30 mouse cellular contexts compared by ENCODE assay signal in genomic region chr3:95323429-95323828, GRCm38 (mm10). TPM values are rescaled to one million over a fixed set of nuclear protein-coding genes. Genes with fewer than 3 reads are reported as not detected.
A peak's percentile ranks its signal among the peaks of the same experiment; 100 is the strongest.
DNase-seq lines count a peak whose midpoint lies in the region; ATAC-seq and TF ChIP-seq lines count a peak whose summit lies in the region.
"Had no signal": no experiment of that assay in that cellular context is flagged by ENCODE, and none has a peak within 500 bp of the region (broad histone marks: within the 10 kb centered on the region; RNA-seq: fewer than 3 reads in every experiment).

No protein-coding gene starts in this region.

- no peak overlapping the region for H3K27ac ChIP-seq in hindbrain, embryonic 14.5 days
- no peak overlapping the region for H3K27ac ChIP-seq in hindbrain, postnatal 0 days
- peak overlapping the region; percentile 75; the same call in 1 of the 2 replicates for H3K27ac ChIP-seq in layer of hippocampus, adult 2 months
- peak overlapping the region; percentile 64 for H3K27ac ChIP-seq in liver, embryonic 13.5 days
- no peak overlapping the region for H3K27ac ChIP-seq in MEL (ENCODE audit: control insufficient read depth, low read depth, low read length)
- H3K27ac ChIP-seq: embryonic facial prominence, embryonic 10.5 days; embryonic facial prominence, embryonic 13.5 days; forebrain, embryonic 12.5 days; forebrain, embryonic 15.5 days; heart, embryonic 15.5 days; hindbrain, embryonic 15.5 days had no signal

- no peaks in the 10 kb centered on the region for H3K9me3 ChIP-seq in hindbrain, embryonic 14.5 days (ENCODE audit: control insufficient read depth, low read length)
- no peaks in the 10 kb centered on the region for H3K9me3 ChIP-seq in hindbrain, postnatal 0 days (ENCODE audit: low read length)
- H3K9me3 ChIP-seq in liver, embryonic 13.5 days (replicated peaks), result no peaks in the 10 kb centered on the region
- no peaks in the 10 kb centered on the region for H3K9me3 ChIP-seq in MEL (replicated peaks; ENCODE audit: insufficient read depth, low read length)
- H3K9me3 ChIP-seq: embryonic facial prominence, embryonic 10.5 days; embryonic facial prominence, embryonic 13.5 days; forebrain, embryonic 12.5 days; forebrain, embryonic 15.5 days; heart, embryonic 12.5 days; heart, embryonic 15.5 days; hindbrain, embryonic 15.5 days had no signal

- TF ChIP-seq CTCF in hindbrain, postnatal 0 days (IDR thresholded peaks at IDR 0.05; ENCODE audit: low read depth), result no peak
- no peak for TF ChIP-seq CTCF in layer of hippocampus, adult 2 months (conservative IDR thresholded peaks at IDR 0.05)
- no peak for TF ChIP-seq CTCF in MEL (IDR thresholded peaks at IDR 0.05 in 2 of 3, conservative IDR thresholded peaks at IDR 0.05 in 1 of 3; ENCODE audit: control insufficient read depth in 1 of 3, insufficient read depth in 1 of 3, low read depth in 2 of 3, low read length in 3 of 3, poor library complexity in 1 of 3, severe bottlenecking in 1 of 3)

- peaks cover 23% of the 10 kb centered on the region for H3K79me2 ChIP-seq in MEL (ENCODE audit: control insufficient read depth, insufficient read depth, low read length, poor library complexity)

- TF ChIP-seq RAD21 in MEL (IDR thresholded peaks at IDR 0.05; ENCODE audit: low read depth, low read length), result no peak

- H3K4me2 ChIP-seq in hindbrain, embryonic 14.5 days (replicated peaks), result no peak overlapping the region
- H3K4me2 ChIP-seq in hindbrain, postnatal 0 days (ENCODE audit: low read depth, low read length), result no peak overlapping the region
- H3K4me2 ChIP-seq in liver, embryonic 13.5 days, result no peak overlapping the region
- H3K4me2 ChIP-seq: embryonic facial prominence, embryonic 13.5 days; forebrain, embryonic 12.5 days; forebrain, embryonic 15.5 days; heart, embryonic 12.5 days; heart, embryonic 15.5 days; hindbrain, embryonic 15.5 days had no signal

- TF ChIP-seq POLR2A in MEL (IDR thresholded peaks at IDR 0.05; ENCODE audit: control insufficient read depth in 1 of 2, insufficient read depth in 1 of 2, low read depth in 1 of 2, low read length in 2 of 2, poor library complexity in 1 of 2), result peak in 1 of 2 experiments; percentile 2; a peak in 1 of 4 replicates

- no peak for TF ChIP-seq EP300 in MEL (IDR thresholded peaks at IDR 0.05; ENCODE audit: low read depth in 1 of 2, low read length in 2 of 2)

- ATAC-seq in hindbrain, embryonic 14.5 days (ENCODE audit: low FRiP score), result no peak
- no peak for ATAC-seq in hindbrain, postnatal 0 days
- ATAC-seq in liver, embryonic 13.5 days (ENCODE audit: low read depth), result no peak
- ATAC-seq: activated CD4-positive, CD25-positive, alpha-beta regulatory T cell, adult 4 months; forebrain, embryonic 15.5 days had no signal

- H3K27me3 ChIP-seq in hindbrain, embryonic 14.5 days (ENCODE audit: control insufficient read depth, insufficient read depth, low read length), result no peaks in the 10 kb centered on the region
- no peaks in the 10 kb centered on the region for H3K27me3 ChIP-seq in hindbrain, postnatal 0 days (ENCODE audit: insufficient read depth, low read length)
- H3K27me3 ChIP-seq in liver, embryonic 13.5 days, result no peaks in the 10 kb centered on the region
- no peaks in the 10 kb centered on the region for H3K27me3 ChIP-seq in MEL (ENCODE audit: control insufficient read depth in 1 of 2, insufficient read depth in 2 of 2, low read length in 2 of 2)
- H3K27me3 ChIP-seq: CH12.LX; embryonic facial prominence, embryonic 13.5 days; forebrain, embryonic 12.5 days; forebrain, embryonic 15.5 days; heart, embryonic 12.5 days; heart, embryonic 15.5 days; hindbrain, embryonic 15.5 days had no signal

- H3K4me1 ChIP-seq in hindbrain, embryonic 14.5 days (replicated peaks; ENCODE audit: control insufficient read depth, insufficient read depth, low read length), result no peaks in the 10 kb centered on the region
- no peaks in the 10 kb centered on the region for H3K4me1 ChIP-seq in hindbrain, postnatal 0 days (ENCODE audit: insufficient read depth, low read length)
- H3K4me1 ChIP-seq in liver, embryonic 13.5 days (replicated peaks), result peaks cover 33% of the 10 kb centered on the region
- peaks cover 4 to 7% of the 10 kb centered on the region in 2 experiments; a peak in 3 of 4 replicates for H3K4me1 ChIP-seq in MEL (ENCODE audit: control insufficient read depth in 1 of 2, insufficient read depth in 2 of 2, low read length in 2 of 2)

- WGBS in hindbrain, embryonic 14.5 days, result 93% methylated on average over 3 of the region's 3 CpGs
- 91% methylated on average over 3 of the region's 3 CpGs for WGBS in hindbrain, postnatal 0 days
- 64% methylated on average over 3 of the region's 3 CpGs for WGBS in liver, embryonic 13.5 days (ENCODE audit: insufficient replicate concordance)

- no peak overlapping the region for H3K9ac ChIP-seq in hindbrain, embryonic 14.5 days
- no peak overlapping the region for H3K9ac ChIP-seq in hindbrain, postnatal 0 days (replicated peaks; ENCODE audit: low read length)
- no peak overlapping the region for H3K9ac ChIP-seq in liver, embryonic 13.5 days
- H3K9ac ChIP-seq in MEL (ENCODE audit: control insufficient read depth, low read depth, low read length, poor library complexity, severe bottlenecking), result no peak overlapping the region
- H3K9ac ChIP-seq: embryonic facial prominence, embryonic 13.5 days; forebrain, embryonic 12.5 days; forebrain, embryonic 15.5 days; heart, embryonic 12.5 days; heart, embryonic 15.5 days; hindbrain, embryonic 15.5 days had no signal

- H3K4me3 ChIP-seq in hindbrain, embryonic 14.5 days (replicated peaks; ENCODE audit: low read length), result no peak overlapping the region
- H3K4me3 ChIP-seq in hindbrain, postnatal 0 days (ENCODE audit: low read length), result no peak overlapping the region
- no peak overlapping the region for H3K4me3 ChIP-seq in layer of hippocampus, adult 2 months
- no peak overlapping the region for H3K4me3 ChIP-seq in liver, embryonic 13.5 days (replicated peaks)
- H3K4me3 ChIP-seq in MEL (ENCODE audit: control insufficient read depth in 1 of 2, insufficient read depth in 1 of 2, low read depth in 2 of 2, low read length in 2 of 2), result no peak overlapping the region
- H3K4me3 ChIP-seq: embryonic facial prominence, embryonic 10.5 days; embryonic facial prominence, embryonic 13.5 days; erythroblast, embryonic 14.5 days; forebrain, embryonic 12.5 days; forebrain, embryonic 15.5 days; heart, embryonic 12.5 days; heart, embryonic 15.5 days; hindbrain, embryonic 15.5 days had no signal

- peak; percentile 21 for DNase-seq in hindbrain, embryonic 14.5 days (ENCODE audit: low spot score)
- no peak for DNase-seq in hindbrain, postnatal 0 days (ENCODE audit: low spot score)
- DNase-seq in layer of hippocampus, adult 2 months (ENCODE audit: low spot score in 2 of 2), result no peak
- no peak for DNase-seq in layer of hippocampus, adult 8-10 months (ENCODE audit: low spot score in 2 of 2)
- no peak for DNase-seq in liver, embryonic 13.5 days
- DNase-seq in liver, result no peak
- DNase-seq in MEL (ENCODE audit: low read depth, low spot score), result no peak
- DNase-seq in frontal cortex, postnatal 36 days (ENCODE audit: low spot score in 2 of 2), result no peak
- DNase-seq: adrenal gland, adult 8-10 months; adrenal gland, postnatal 25 days; B cell, adult 2 months; cerebellum, adult 11-12 months; cerebellum, adult 8-10 months; cerebellum, postnatal 10 days; cerebellum, postnatal 36 days; embryo, embryonic 11 days; gastrocnemius, postnatal 25 days; heart, adult 18-20 months; heart, postnatal 14 days; heart, postnatal 4 days had no signal

- H3K36me3 ChIP-seq in hindbrain, embryonic 14.5 days (replicated peaks; ENCODE audit: control insufficient read depth, insufficient read depth), result peaks cover 85% of the 10 kb centered on the region
- peaks cover 69% of the 10 kb centered on the region for H3K36me3 ChIP-seq in hindbrain, postnatal 0 days (ENCODE audit: insufficient read depth, low read length)
- H3K36me3 ChIP-seq in liver, embryonic 13.5 days, result peaks cover 97% of the 10 kb centered on the region
- peaks cover 15 to 84% of the 10 kb centered on the region in 2 experiments for H3K36me3 ChIP-seq in MEL (ENCODE audit: control insufficient read depth in 1 of 2, insufficient read depth in 2 of 2, low read length in 2 of 2)

RNA-seq across cellular contexts. Expression of gene Cers2, which starts 8.8 kb away (rescaled TPM):
- polyA plus RNA-seq in hindbrain, embryonic 14.5 days (2014; fragmentation: Nextera tagmentation; extraction: Ambion mirVana), result 81.8 and 88.3 TPM in 2 replicates
- total RNA-seq in hindbrain, postnatal 0 days (2014; rRNA removed), result 43.7 and 64.0 TPM in 2 replicates
- 87.4 and 90.5 TPM in 2 replicates for polyA plus RNA-seq in hindbrain, postnatal 0 days (2015; fragmentation: Nextera tagmentation; extraction: Ambion mirVana)
- 10 to 100 TPM; 53.1 to 63.3 TPM for total RNA-seq in layer of hippocampus, adult 2 months (2021)
- total RNA-seq in layer of hippocampus, adult 8-10 months (2022), result 10 to 100 TPM; 49.1 to 65.7 (median 61.2) TPM
- 113 and 125 TPM in 2 replicates for polyA plus RNA-seq in liver, embryonic 13.5 days (2015; fragmentation: Nextera tagmentation; extraction: Ambion mirVana)
- total RNA-seq in MEL (2012; rRNA removed), result 240 and 307 TPM in 2 replicates
- 100 to 1,000 TPM; 134 to 357 TPM for polyA plus RNA-seq in MEL (2012; ENCODE audit: insufficient read depth in 1 of 2, insufficient read length in 2 of 2, low read depth in 1 of 2, low replicate concordance in 2 of 2, missing spikeins in 1 of 2)

RNA-seq across cellular contexts. Expression of gene Anxa9, which starts 16.5 kb away (rescaled TPM):
- 0.24 and 0.52 TPM in 2 replicates for polyA plus RNA-seq in hindbrain, embryonic 14.5 days (2014; fragmentation: Nextera tagmentation; extraction: Ambion mirVana)
- total RNA-seq in hindbrain, postnatal 0 days (2014; rRNA removed), result 0.31 TPM in 1 of 2 replicates, not detected in the other
- polyA plus RNA-seq in hindbrain, postnatal 0 days (2015; fragmentation: Nextera tagmentation; extraction: Ambion mirVana), result 0.28 and 0.48 TPM in 2 replicates
- 1 to 10 TPM; 1.5 TPM for total RNA-seq in layer of hippocampus, adult 2 months (2021)
- total RNA-seq in layer of hippocampus, adult 8-10 months (2022), result 1 to 10 TPM in 2 of 4 experiments, under 1 TPM in 2; 0.85 to 1.4 (median 1.2) TPM
- polyA plus RNA-seq in liver, embryonic 13.5 days (2015; fragmentation: Nextera tagmentation; extraction: Ambion mirVana), result 3.0 and 3.1 TPM in 2 replicates
- total RNA-seq in MEL (2012; rRNA removed), result 7.7 and 7.8 TPM in 2 replicates
- 10 to 100 TPM in 1 of 2 experiments, not detected in 1; 33.9 TPM for polyA plus RNA-seq in MEL (2012; ENCODE audit: insufficient read depth in 1 of 2, insufficient read length in 2 of 2, low read depth in 1 of 2, low replicate concordance in 2 of 2, missing spikeins in 1 of 2)

RNA-seq across cellular contexts. Expression of gene Setdb1, which starts 33.6 kb away (rescaled TPM):
- polyA plus RNA-seq in hindbrain, embryonic 14.5 days (2014; fragmentation: Nextera tagmentation; extraction: Ambion mirVana), result 47.6 and 54.2 TPM in 2 replicates
- total RNA-seq in hindbrain, postnatal 0 days (2014; rRNA removed), result 36.6 and 50.8 TPM in 2 replicates
- 26.4 and 26.5 TPM in 2 replicates for polyA plus RNA-seq in hindbrain, postnatal 0 days (2015; fragmentation: Nextera tagmentation; extraction: Ambion mirVana)
- total RNA-seq in layer of hippocampus, adult 2 months (2021), result 10 to 100 TPM; 37.7 to 39.2 TPM
- total RNA-seq in layer of hippocampus, adult 8-10 months (2022), result 10 to 100 TPM; 33.8 to 45.9 (median 41.6) TPM
- 15.9 and 20.0 TPM in 2 replicates for polyA plus RNA-seq in liver, embryonic 13.5 days (2015; fragmentation: Nextera tagmentation; extraction: Ambion mirVana)
- total RNA-seq in MEL (2012; rRNA removed), result 91.0 and 101 TPM in 2 replicates
- polyA plus RNA-seq in MEL (2012; ENCODE audit: insufficient read depth in 1 of 2, insufficient read length in 2 of 2, low read depth in 1 of 2, low replicate concordance in 2 of 2, missing spikeins in 1 of 2), result 100 to 1,000 TPM in 1 of 2 experiments, not detected in 1; 116 TPM

RNA-seq across cellular contexts. Expression of gene Prune1, which starts 41.6 kb away (rescaled TPM):
- polyA plus RNA-seq in hindbrain, embryonic 14.5 days (2014; fragmentation: Nextera tagmentation; extraction: Ambion mirVana), result 63.8 and 66.0 TPM in 2 replicates
- 72.7 and 77.4 TPM in 2 replicates for total RNA-seq in hindbrain, postnatal 0 days (2014; rRNA removed)
- 56.6 and 60.4 TPM in 2 replicates for polyA plus RNA-seq in hindbrain, postnatal 0 days (2015; fragmentation: Nextera tagmentation; extraction: Ambion mirVana)
- total RNA-seq in layer of hippocampus, adult 2 months (2021), result 10 to 100 TPM; 22.0 to 22.4 TPM
- total RNA-seq in layer of hippocampus, adult 8-10 months (2022), result 10 to 100 TPM; 19.2 to 22.4 (median 21.0) TPM
- polyA plus RNA-seq in liver, embryonic 13.5 days (2015; fragmentation: Nextera tagmentation; extraction: Ambion mirVana), result 8.6 and 11.0 TPM in 2 replicates
- 28.5 and 32.4 TPM in 2 replicates for total RNA-seq in MEL (2012; rRNA removed)
- 10 to 100 TPM in 1 of 2 experiments, not detected in 1; 51.8 TPM for polyA plus RNA-seq in MEL (2012; ENCODE audit: insufficient read depth in 1 of 2, insufficient read length in 2 of 2, low read depth in 1 of 2, low replicate concordance in 2 of 2, missing spikeins in 1 of 2)

RNA-seq across cellular contexts. Expression of gene Mindy1, which starts 42.3 kb away (rescaled TPM):
- 37.8 and 38.9 TPM in 2 replicates for polyA plus RNA-seq in hindbrain, embryonic 14.5 days (2014; fragmentation: Nextera tagmentation; extraction: Ambion mirVana)
- 31.1 and 31.8 TPM in 2 replicates for total RNA-seq in hindbrain, postnatal 0 days (2014; rRNA removed)
- 32.6 and 33.8 TPM in 2 replicates for polyA plus RNA-seq in hindbrain, postnatal 0 days (2015; fragmentation: Nextera tagmentation; extraction: Ambion mirVana)
- 10 to 100 TPM; 19.1 to 22.7 TPM for total RNA-seq in layer of hippocampus, adult 2 months (2021)
- 10 to 100 TPM; 20.7 to 28.4 (median 23.9) TPM for total RNA-seq in layer of hippocampus, adult 8-10 months (2022)
- polyA plus RNA-seq in liver, embryonic 13.5 days (2015; fragmentation: Nextera tagmentation; extraction: Ambion mirVana), result 17.0 and 18.6 TPM in 2 replicates
- total RNA-seq in MEL (2012; rRNA removed), result 203 and 265 TPM in 2 replicates
- 100 to 1,000 TPM in 1 of 2 experiments, not detected in 1; 234 TPM for polyA plus RNA-seq in MEL (2012; ENCODE audit: insufficient read depth in 1 of 2, insufficient read length in 2 of 2, low read depth in 1 of 2, low replicate concordance in 2 of 2, missing spikeins in 1 of 2)

Comparison
In these comparisons a context has a peak if more than half of its experiments do, and no peak if none do; other contexts are left out.
1. H3K27ac ChIP-seq: peak in layer of hippocampus, adult 2 months (single experiment) and liver, embryonic 13.5 days (single experiment); none in hindbrain, embryonic 14.5 days (single experiment), hindbrain, postnatal 0 days (single experiment) and MEL (single experiment).